Mouse (Mus musculus) hindbrain, embryonic 10.5 days (tissue): Measurements from ENCODE around the gene Mmab. TPM values are rescaled to one million over a fixed set of nuclear protein-coding genes. Genes with fewer than 3 reads are reported as not detected.

ENCODE experiments used
- DNase-seq: peaks from one replicate; pipeline ENCODE4 v3.0.0-alpha.2; 2017; ENCODE audit warnings: low spot score
- H3K27ac ChIP-seq: fragments of 300-500 bp; sonication (generic); 2 replicates; pipeline ENCODE4 v1.5.1; 2016; ENCODE audit warnings: mild to moderate bottlenecking, moderate library complexity
- H3K27me3 ChIP-seq: fragments of 300-500 bp; sonication (generic); 2 replicates; pipeline ENCODE4 v1.6.1; 2016; ENCODE audit warnings: mild to moderate bottlenecking; ENCODE audit not compliant: poor library complexity, insufficient read depth, severe bottlenecking
- H3K36me3 ChIP-seq: fragments of 300-500 bp; sonication (generic); 2 replicates; pipeline ENCODE4 v1.6.1; 2016; ENCODE audit warnings: mild to moderate bottlenecking, moderate library complexity
- H3K4me1 ChIP-seq: fragments of 300-500 bp; sonication (generic); replicated peaks from 2 replicates; pipeline ENCODE4 v1.6.1; 2016; ENCODE audit warnings: mild to moderate bottlenecking
- H3K4me3 ChIP-seq: fragments of 300-500 bp; sonication (generic); 2 replicates; pipeline ENCODE4 v1.5.1; 2016; ENCODE audit warnings: mild to moderate bottlenecking, moderate library complexity
- H3K9me3 ChIP-seq: fragments of 300-500 bp; sonication (generic); 2 replicates; pipeline ENCODE4 v1.6.1; 2016; ENCODE audit warnings: mild to moderate bottlenecking, moderate library complexity
- WGBS: fragments of 180-500 bp; shearing (Covaris S2); methylation state at CpG from one replicate; pipeline ENCODE4 v1.1.7; 2016; 5-methylcytosine and 5-hydroxymethylcytosine counted together
- polyA plus RNA-seq: library from polyadenylated mRNA; unstranded; fragments of >200 nt; fragmentation: Nextera tagmentation; extraction: Ambion mirVana; gene quantifications from 2 replicates; pipeline ENCODE4 v1.2.1, GENCODE M21; 2016

Mmab gene
- polyA plus RNA-seq, 1 experiment from 2014 or later: 30.1 TPM

DNA sequence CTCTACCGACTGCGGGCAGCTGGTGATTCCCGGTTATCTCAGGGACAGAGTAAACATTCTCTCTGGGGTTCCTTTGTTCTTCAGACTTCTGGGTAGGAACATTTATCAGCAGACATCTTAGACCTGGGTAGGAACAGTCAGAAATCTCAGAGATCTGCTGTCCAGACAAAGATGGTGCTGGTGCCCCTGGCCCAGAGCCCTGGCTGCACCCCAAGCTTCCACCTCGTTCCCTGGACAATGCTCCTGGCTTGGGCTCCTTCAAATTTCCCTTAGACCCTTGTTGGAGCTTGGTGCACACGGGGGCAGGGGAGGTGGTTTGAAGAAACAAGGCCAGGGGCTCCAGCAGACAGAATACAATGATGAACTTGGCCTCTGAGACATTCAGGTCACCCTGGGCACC, 21.3 kb downstream of the Mmab start:
- Histone ChIP-seq H3K27me3 (no peaks in the 10 kb centered on the region), H3K4me1 (peaks cover 19% of the 10 kb centered on the region), H3K36me3 (peaks cover 48% of the 10 kb centered on the region), H3K9me3 (no peaks in the 10 kb centered on the region), H3K27ac (peak overlapping the region; percentile 56; the same call in 1 of the 2 replicates), H3K4me3 (no peak overlapping the region)
- 45% methylated on average over 5 of the region's 5 CpGs for WGBS
- DNase-seq: no peak

DNA sequence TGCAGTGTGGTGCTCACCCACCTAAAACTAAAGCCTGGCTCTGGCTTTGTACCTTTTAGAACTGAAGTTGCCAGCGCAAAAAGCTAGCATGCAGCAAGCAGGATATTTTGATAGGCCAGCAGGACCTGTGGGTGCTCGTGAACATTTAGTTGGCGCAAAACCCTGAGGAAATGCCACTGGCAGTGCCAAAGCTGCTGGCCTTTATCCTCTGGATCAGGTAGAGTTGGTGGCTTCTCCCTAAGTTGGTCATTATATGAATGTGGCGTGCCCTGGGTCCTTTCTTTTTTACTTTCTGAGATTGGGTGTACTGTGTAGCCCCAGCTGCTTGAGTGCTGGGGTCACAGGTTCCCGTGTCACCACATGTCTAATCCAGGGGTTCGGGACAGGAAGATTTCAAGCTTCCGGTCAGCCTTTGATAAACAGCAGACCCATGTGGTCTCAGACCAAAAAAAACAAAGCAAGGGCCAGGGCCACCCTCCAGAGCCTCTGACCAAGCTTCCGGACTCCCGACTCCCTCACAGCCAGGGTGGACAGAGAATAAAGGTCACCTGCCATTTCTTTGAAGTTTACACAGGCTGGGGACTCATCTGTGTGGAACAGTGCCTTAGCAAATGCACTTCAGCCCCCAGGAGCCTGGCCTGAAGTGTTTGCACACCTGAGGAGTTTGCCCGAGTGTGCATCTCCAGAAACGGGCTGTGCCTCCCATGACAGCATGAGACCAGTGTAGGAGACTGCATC, 22.1 kb downstream of the Mmab start:
- Histone ChIP-seq H3K27ac (0 out of 2 replicates have a peak overlapping the region, but pooled peaks have one; percentile 56), H3K36me3 (peaks cover 57% of the 10 kb centered on the region), H3K4me3 (no peak overlapping the region), H3K4me1 (peaks cover 19% of the 10 kb centered on the region), H3K27me3 (no peaks in the 10 kb centered on the region), H3K9me3 (no peaks in the 10 kb centered on the region)
- DNase-seq: no peak
- WGBS: 76% methylated on average over 11 of the region's 11 CpGs

DNA sequence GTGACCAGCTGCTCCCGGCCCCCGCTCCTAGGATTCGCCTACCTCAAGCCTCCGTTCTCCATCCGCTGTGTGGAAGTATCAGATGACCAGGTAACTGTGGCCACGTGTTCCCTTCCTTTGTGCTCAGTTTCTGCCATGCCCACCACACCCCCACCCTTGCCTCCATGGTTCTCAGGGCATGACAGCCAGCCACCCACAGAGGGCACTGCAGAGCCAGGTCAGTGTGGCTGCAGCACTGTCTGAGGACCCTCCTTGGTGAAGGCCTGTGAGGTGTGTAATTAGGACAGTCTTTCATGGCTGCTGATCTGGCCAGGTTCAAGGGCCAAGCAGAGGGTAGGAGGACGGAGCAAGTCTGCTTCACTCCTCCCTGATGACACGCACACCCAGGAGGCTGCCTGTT, 25.3 kb downstream of the Mmab start:
- H3K4me1 ChIP-seq: peaks cover 14% of the 10 kb centered on the region
- 83% methylated on average over 8 of the region's 8 CpGs for WGBS
- peaks cover 89% of the 10 kb centered on the region for H3K36me3 ChIP-seq
- H3K4me3 ChIP-seq: no peak overlapping the region
- no peak overlapping the region for H3K27ac ChIP-seq
- H3K27me3 ChIP-seq: no peaks in the 10 kb centered on the region
- peak; percentile 36 for DNase-seq
- H3K9me3 ChIP-seq: no peaks in the 10 kb centered on the region

- peaks cover 5% of the 10 kb centered on the region; the same call in 1 of the 2 replicates for H3K4me1 ChIP-seq
- no peak overlapping the region for H3K27ac ChIP-seq
- 85% methylated on average over 8 of the region's 8 CpGs for WGBS
- H3K36me3 ChIP-seq: peaks cover 100% of the 10 kb centered on the region
- no peak for DNase-seq
- no peaks in the 10 kb centered on the region for H3K9me3 ChIP-seq
- no peak overlapping the region for H3K4me3 ChIP-seq
- H3K27me3 ChIP-seq: no peaks in the 10 kb centered on the region
These were observed 27.0 kb downstream of the Mmab start for GRCm38 (mm10) chr5:114416855-114417254.

DNA sequence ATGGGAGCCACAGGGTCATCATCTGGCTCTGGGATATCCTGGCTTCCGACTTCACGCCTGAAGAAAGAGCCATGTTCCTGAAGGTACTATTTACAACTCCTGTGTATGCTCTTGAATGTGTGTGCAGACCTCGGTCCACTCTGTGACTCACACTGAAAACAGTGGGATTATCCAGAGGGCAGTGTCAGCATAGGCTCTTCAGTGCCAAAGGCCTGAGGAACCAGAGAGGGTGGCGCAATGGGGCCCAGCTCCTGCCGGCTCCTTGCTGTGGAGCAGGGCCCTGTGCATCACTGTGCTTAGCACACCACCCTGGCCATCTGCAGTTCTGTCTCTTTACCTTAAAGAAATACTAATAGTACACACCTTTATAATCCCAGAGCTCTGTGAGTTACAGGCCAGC, 28.3 kb downstream of the Mmab start:
- Histone ChIP-seq H3K36me3 (peaks cover 100% of the 10 kb centered on the region), H3K27me3 (no peaks in the 10 kb centered on the region), H3K9me3 (no peaks in the 10 kb centered on the region), H3K27ac (no peak overlapping the region), H3K4me3 (no peak overlapping the region), H3K4me1 (0 out of 2 replicates have a peak, but pooled peaks cover 6% of the 10 kb centered on the region)
- no peak for DNase-seq
- 91% methylated on average over 5 of the region's 5 CpGs for WGBS

- Histone ChIP-seq H3K9me3 (no peaks in the 10 kb centered on the region), H3K4me1 (0 out of 2 replicates have a peak, but pooled peaks cover 6% of the 10 kb centered on the region), H3K27ac (no peak overlapping the region), H3K27me3 (no peaks in the 10 kb centered on the region), H3K4me3 (no peak overlapping the region), H3K36me3 (peaks cover 100% of the 10 kb centered on the region)
- DNase-seq: no peak
- 79% methylated on average over 16 of the region's 16 CpGs for WGBS
These were observed 30.7 kb downstream of the Mmab start for GRCm38 (mm10) chr5:114413067-114413735.

DNA sequence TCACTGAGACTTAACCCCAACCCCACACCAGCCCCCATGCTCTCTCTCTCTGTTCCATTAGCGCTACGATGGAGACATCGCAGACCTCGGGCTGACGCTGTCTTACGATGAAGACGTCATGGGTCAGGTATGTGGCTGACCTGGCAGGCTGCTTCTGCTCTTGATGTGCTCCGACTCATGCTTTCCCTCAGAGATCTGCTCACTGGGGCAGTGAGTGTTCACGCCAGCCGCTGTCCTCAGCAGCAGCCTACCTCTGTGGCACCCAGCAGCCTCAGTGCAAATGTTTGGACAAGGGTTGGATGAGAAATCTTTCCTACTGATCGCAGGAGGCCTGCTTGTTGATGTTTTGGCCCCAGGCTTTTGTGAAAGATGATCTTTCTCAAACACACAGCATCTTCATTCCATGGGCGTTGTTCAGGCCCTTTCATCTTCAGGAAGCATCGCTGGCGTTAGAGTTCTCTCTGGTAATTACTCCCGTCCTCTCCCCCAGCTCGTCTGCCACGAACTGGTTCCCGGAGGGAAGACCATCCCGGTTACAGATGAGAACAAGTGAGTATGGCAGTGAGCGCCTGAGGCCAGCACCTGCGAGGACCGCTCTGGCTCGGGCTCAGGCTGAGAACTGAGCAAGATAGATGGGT, 31.4 kb downstream of the Mmab start:
- Histone ChIP-seq H3K4me3 (no peak overlapping the region), H3K27ac (no peak overlapping the region), H3K9me3 (no peaks in the 10 kb centered on the region), H3K36me3 (peaks cover 100% of the 10 kb centered on the region), H3K4me1 (0 out of 2 replicates have a peak, but pooled peaks cover 6% of the 10 kb centered on the region), H3K27me3 (no peaks in the 10 kb centered on the region)
- WGBS: 84% methylated on average over 23 of the region's 23 CpGs
- no peak for DNase-seq

DNA sequence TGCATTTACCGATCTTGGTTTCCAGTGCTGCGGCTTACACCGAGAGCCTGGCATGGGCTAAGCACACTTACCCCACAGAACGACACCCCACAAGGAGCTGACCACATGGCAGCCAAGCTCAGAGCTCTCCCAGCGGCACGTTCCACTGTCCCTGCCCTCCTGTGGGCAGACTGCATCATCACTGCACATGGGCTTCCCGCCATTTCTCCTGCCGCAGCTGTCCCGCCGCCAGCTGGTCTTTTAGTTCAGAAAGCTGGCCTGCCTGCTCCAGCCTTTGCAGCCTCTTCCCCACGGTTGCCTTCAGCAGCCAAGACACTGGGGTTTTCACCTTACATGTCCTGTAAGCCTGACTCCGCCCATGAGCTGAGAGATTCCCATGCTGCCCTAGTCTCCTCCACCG, 33.4 kb downstream of the Mmab start:
- H3K4me3 ChIP-seq: no peak overlapping the region
- no peaks in the 10 kb centered on the region for H3K27me3 ChIP-seq
- H3K27ac ChIP-seq: no peak overlapping the region
- DNase-seq: no peak
- H3K4me1 ChIP-seq: 0 out of 2 replicates have a peak, but pooled peaks cover 6% of the 10 kb centered on the region
- WGBS: 93% methylated on average over 13 of the region's 13 CpGs
- H3K9me3 ChIP-seq: no peaks in the 10 kb centered on the region
- peaks cover 100% of the 10 kb centered on the region for H3K36me3 ChIP-seq

- 94% methylated on average over 11 of the region's 11 CpGs for WGBS
- Histone ChIP-seq H3K4me1 (0 out of 2 replicates have a peak, but pooled peaks cover 6% of the 10 kb centered on the region), H3K27ac (no peak overlapping the region), H3K27me3 (no peaks in the 10 kb centered on the region), H3K9me3 (no peaks in the 10 kb centered on the region), H3K36me3 (peaks cover 100% of the 10 kb centered on the region), H3K4me3 (no peak overlapping the region)
- DNase-seq: no peak
These were observed 35.0 kb downstream of the Mmab start for GRCm38 (mm10) chr5:114408846-114409245.

DNA sequence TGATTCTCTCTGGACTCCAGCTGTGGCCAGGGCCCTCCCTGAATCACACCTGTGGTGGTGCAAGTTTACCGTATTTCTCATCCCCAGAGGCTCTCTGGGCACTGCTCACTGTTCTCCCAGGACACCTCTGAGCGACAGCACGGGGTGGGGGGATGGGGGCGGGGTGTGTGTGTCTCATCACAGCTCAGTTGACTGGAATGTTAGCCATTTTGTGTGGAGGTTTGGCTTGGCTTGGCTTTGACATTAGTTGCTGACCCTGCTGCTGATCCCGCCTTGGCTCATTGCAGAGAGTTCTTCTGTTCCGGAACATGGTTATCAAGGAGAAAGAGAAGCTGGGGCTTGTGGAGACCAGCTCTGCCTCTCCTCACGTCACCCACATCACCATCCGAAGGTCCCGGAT, 36.0 kb downstream of the Mmab start:
- Histone ChIP-seq H3K36me3 (peaks cover 100% of the 10 kb centered on the region), H3K4me1 (0 out of 2 replicates have a peak, but pooled peaks cover 6% of the 10 kb centered on the region), H3K27me3 (no peaks in the 10 kb centered on the region), H3K4me3 (no peak overlapping the region), H3K9me3 (no peaks in the 10 kb centered on the region), H3K27ac (no peak overlapping the region)
- no peak for DNase-seq
- WGBS: 95% methylated on average over 9 of the region's 9 CpGs

DNA sequence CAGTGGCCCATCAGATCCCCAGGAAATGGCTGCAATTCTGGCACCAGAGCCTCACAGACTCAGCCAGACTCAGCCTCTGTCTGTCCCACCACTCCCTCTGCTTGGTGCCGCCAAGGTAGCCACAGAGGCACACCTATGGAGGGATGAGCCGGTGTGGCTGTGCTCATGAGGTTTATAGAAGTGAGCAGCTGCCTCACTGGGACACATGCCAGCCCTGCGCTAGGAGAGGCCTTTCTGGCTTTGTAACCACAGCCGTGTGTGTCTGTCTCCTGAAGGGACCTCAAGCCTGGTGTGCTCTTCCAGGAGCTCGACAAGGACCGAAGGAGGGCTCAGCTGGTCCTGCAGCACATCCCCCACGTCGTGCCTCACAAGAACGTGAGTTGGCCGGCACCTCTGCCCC, 36.6 kb downstream of the Mmab start:
- Histone ChIP-seq H3K36me3 (peaks cover 100% of the 10 kb centered on the region), H3K9me3 (no peaks in the 10 kb centered on the region), H3K4me1 (0 out of 2 replicates have a peak, but pooled peaks cover 6% of the 10 kb centered on the region), H3K4me3 (no peak overlapping the region), H3K27ac (no peak overlapping the region), H3K27me3 (no peaks in the 10 kb centered on the region)
- DNase-seq: no peak
- WGBS: 93% methylated on average over 10 of the region's 10 CpGs

DNA sequence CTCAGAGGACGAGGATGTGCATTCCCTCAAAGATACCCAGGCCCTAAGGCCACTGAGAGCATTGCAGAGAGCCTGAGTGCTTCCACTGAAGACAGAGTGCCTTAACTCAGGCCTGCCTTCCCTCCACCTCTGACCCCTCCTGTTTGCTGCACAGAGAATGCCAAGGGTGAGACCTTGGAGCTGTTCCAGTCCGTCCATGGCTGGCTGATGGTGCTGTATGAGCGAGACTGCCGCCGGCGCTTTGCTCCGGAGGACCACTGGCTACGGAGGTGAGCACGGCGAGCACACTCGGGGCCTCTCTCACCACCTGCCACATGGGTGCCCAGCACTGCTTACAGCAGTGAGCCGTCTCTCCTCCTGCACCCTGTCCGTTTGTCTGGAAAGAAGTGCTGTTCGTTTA, 37.3 kb downstream of the Mmab start:
- H3K36me3 ChIP-seq: peaks cover 100% of the 10 kb centered on the region
- H3K9me3 ChIP-seq: no peaks in the 10 kb centered on the region
- no peaks in the 10 kb centered on the region for H3K27me3 ChIP-seq
- H3K4me3 ChIP-seq: no peak overlapping the region
- 95% methylated on average over 14 of the region's 14 CpGs for whole genome bisulfite sequencing
- no peaks in the 10 kb centered on the region for H3K4me1 ChIP-seq
- H3K27ac ChIP-seq: no peak overlapping the region
- DNase-seq: no peak

DNA sequence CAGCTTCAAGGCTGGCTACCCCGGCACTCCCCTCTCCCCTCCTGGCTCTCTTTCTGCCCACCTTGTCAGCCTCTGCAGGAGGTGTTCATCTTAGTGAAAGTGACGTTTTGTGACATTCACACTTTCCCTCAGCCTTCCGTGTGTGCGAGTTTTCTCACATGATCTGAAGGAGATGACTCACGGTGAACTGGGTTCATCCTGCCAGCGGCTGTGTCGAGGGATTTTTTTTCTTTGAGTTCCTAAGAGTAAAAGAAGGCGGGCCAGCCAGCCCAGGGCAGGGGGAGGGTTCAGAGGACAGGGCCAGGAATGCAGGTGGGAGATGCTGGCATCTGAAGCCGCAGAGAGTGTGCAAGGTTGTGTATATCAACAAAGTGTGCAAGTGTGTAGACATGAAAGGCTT, 50.7 kb downstream of the Mmab start:
- H3K9me3 ChIP-seq: no peaks in the 10 kb centered on the region
- H3K4me1 ChIP-seq: no peaks in the 10 kb centered on the region
- no peak overlapping the region for H3K27ac ChIP-seq
- peaks cover 99% of the 10 kb centered on the region for H3K36me3 ChIP-seq
- no peak for DNase-seq
- 87% methylated on average over 9 of the region's 9 CpGs for WGBS
- no peaks in the 10 kb centered on the region for H3K27me3 ChIP-seq
- H3K4me3 ChIP-seq: no peak overlapping the region
